Comparison of ENCODE assay signal across 9 mouse cellular contexts in the genomic region with DNA sequence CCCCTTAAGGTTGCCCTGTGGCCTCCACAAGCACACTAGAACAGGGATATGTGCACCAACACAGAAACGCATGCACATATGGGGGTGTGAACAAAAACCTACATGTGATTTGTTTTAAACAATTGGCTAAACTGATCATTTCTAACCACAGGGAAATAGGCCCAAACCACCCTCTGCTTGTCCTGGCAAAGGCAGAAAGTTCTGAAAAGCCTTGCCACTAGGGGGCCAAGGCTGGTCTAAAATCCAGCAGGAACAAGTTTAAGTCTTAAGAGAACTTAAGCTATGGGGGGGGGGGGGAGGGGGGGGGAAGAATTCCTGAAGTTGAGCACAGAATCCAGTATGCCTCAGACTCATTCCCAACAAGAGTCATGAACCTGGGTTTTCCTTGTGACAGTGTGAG. TPM values are rescaled to one million over a fixed set of nuclear protein-coding genes. Genes with fewer than 3 reads are reported as not detected.
A peak's percentile ranks its signal among the peaks of the same experiment; 100 is the strongest.
DNase-seq lines count a peak whose midpoint lies in the region; ATAC-seq and TF ChIP-seq lines count a peak whose summit lies in the region.
"Had no signal": no experiment of that assay in that cellular context is flagged by ENCODE, and none has a peak within 500 bp of the region (broad histone marks: within the 10 kb centered on the region; RNA-seq: fewer than 3 reads in every experiment).

No protein-coding gene starts in this region.

- no peaks in the 10 kb centered on the region for H3K36me3 ChIP-seq in kidney, embryonic 15.5 days
- no peaks in the 10 kb centered on the region for H3K36me3 ChIP-seq in CH12.LX (replicated peaks in 1 of 2; ENCODE audit: control insufficient read depth in 1 of 2, insufficient read depth in 1 of 2, low read length in 1 of 2)
- H3K36me3 ChIP-seq: embryonic facial prominence, embryonic 15.5 days; limb, embryonic 15.5 days had no signal

- no peak overlapping the region for H3K27ac ChIP-seq in kidney, embryonic 15.5 days
- no peak overlapping the region for H3K27ac ChIP-seq in CH12.LX (ENCODE audit: insufficient read depth, low read depth)
- H3K27ac ChIP-seq: embryonic facial prominence, embryonic 15.5 days; limb, embryonic 15.5 days had no signal

- DNase-seq in kidney, postnatal 10 days: peak; percentile 62
- DNase-seq in CH12.LX (ENCODE audit: extremely low read depth) (peak; percentile 49), ZHBTc4 (ENCODE audit: low read depth, low spot score) (peak; percentile 84)
- DNase-seq in lung, postnatal 10 days: peak; percentile 70
- DNase-seq in cerebellum, adult 9-10 months: no peak
- DNase-seq in gastrocnemius, adult 8-10 months (ENCODE audit: low spot score in 2 of 2): no peak

- no peak overlapping the region for H3K9ac ChIP-seq in kidney, embryonic 15.5 days
- no peak overlapping the region for H3K9ac ChIP-seq in CH12.LX (ENCODE audit: insufficient read depth, low read depth)
- H3K9ac ChIP-seq: embryonic facial prominence, embryonic 15.5 days; limb, embryonic 15.5 days had no signal

- in situ Hi-C loops in CH12.LX (cut with MboI; ENCODE audit: low pct_ligation_motif_present, low pct_unique_long_range_greater_than_20kb, low sequenced_read_pairs): no loop called here

- dilution Hi-C loops in CH12.LX (cut with MboI; ENCODE audit: extremely low pct_ligation_motif_present, extremely low pct_unique_long_range_greater_than_20kb, low sequenced_read_pairs): no loop called here

- 90% methylated on average over 1 of the region's 1 CpGs for WGBS in kidney, embryonic 15.5 days

- no peaks in the 10 kb centered on the region for H3K27me3 ChIP-seq in kidney, embryonic 15.5 days
- peaks cover 3% of the 10 kb centered on the region for H3K27me3 ChIP-seq in CH12.LX (replicated peaks)
- H3K27me3 ChIP-seq: embryonic facial prominence, embryonic 15.5 days; limb, embryonic 15.5 days had no signal

- H3K79me2 ChIP-seq in CH12.LX (replicated peaks; ENCODE audit: control insufficient read depth, extremely low read depth, insufficient read depth, poor library complexity, severe bottlenecking): no peaks in the 10 kb centered on the region

- no peak for ATAC-seq in kidney, embryonic 15.5 days (replicated peaks; ENCODE audit: low FRiP score)

- peak; percentile 34 to 62; a peak in 3 of 4 replicates for TF ChIP-seq CTCF in CH12.LX (conservative IDR thresholded peaks at IDR 0.05 in 1 of 2, IDR thresholded peaks at IDR 0.05 in 1 of 2; ENCODE audit: low read depth in 2 of 2, low read length in 2 of 2)

- H3K4me1 ChIP-seq in kidney, embryonic 15.5 days: no peaks in the 10 kb centered on the region
- H3K4me1 ChIP-seq in CH12.LX (ENCODE audit: control insufficient read depth in 1 of 2, insufficient read depth in 2 of 2): peaks cover 0 to 13% of the 10 kb centered on the region in 2 experiments; a peak in 2 of 4 replicates
- H3K4me1 ChIP-seq: embryonic facial prominence, embryonic 15.5 days; limb, embryonic 15.5 days had no signal

- no peak overlapping the region for H3K4me3 ChIP-seq in kidney, embryonic 15.5 days (replicated peaks)
- H3K4me3 ChIP-seq in CH12.LX (replicated peaks in 1 of 3; ENCODE audit: low read depth in 2 of 3, low read length in 2 of 3, poor library complexity in 1 of 3): no peak overlapping the region
- H3K4me3 ChIP-seq: embryonic facial prominence, embryonic 15.5 days; limb, embryonic 15.5 days had no signal

- H3K4me2 ChIP-seq in kidney, embryonic 15.5 days: no peak overlapping the region
- no peak overlapping the region for H3K4me2 ChIP-seq in CH12.LX (ENCODE audit: insufficient read depth, low read depth, poor library complexity, severe bottlenecking)
- H3K4me2 ChIP-seq: embryonic facial prominence, embryonic 15.5 days; limb, embryonic 15.5 days had no signal

- H3K9me3 ChIP-seq in kidney, embryonic 15.5 days (replicated peaks): no peaks in the 10 kb centered on the region
- H3K9me3 ChIP-seq in CH12.LX (replicated peaks; ENCODE audit: low read length): no peaks in the 10 kb centered on the region
- H3K9me3 ChIP-seq: embryonic facial prominence, embryonic 15.5 days; limb, embryonic 15.5 days had no signal

- no peak for TF ChIP-seq EP300 in CH12.LX (IDR thresholded peaks at IDR 0.05; ENCODE audit: low read length)

- peak; percentile 2 for TF ChIP-seq RAD21 in CH12.LX (IDR thresholded peaks at IDR 0.05; ENCODE audit: low read depth, low read length)

- no peak for TF ChIP-seq POLR2A in CH12.LX (IDR thresholded peaks at IDR 0.05; ENCODE audit: low read depth, low read length)

TF ChIP-seq in CH12.LX, 34 proteins besides CTCF, POLR2A, EP300 and RAD21:
- TF ChIP-seq TCF12 (IDR thresholded peaks at IDR 0.05; ENCODE audit: low read depth, low read length) (no peak), MAZ (IDR thresholded peaks at IDR 0.05; ENCODE audit: low read depth, low read length) (no peak), ETS1 (conservative IDR thresholded peaks at IDR 0.05; ENCODE audit: low read depth, low read length) (no peak), MAX (IDR thresholded peaks at IDR 0.05; ENCODE audit: low read length) (no peak), ELF1 (IDR thresholded peaks at IDR 0.05; ENCODE audit: low read depth, low read length) (no peak), HCFC1 (IDR thresholded peaks at IDR 0.05; ENCODE audit: low read depth, low read length) (no peak), USF1 (IDR thresholded peaks at IDR 0.05; ENCODE audit: low read depth, low read length) (no peak), SMC3 (IDR thresholded peaks at IDR 0.05; ENCODE audit: low read depth, low read length) (peak; percentile 30)

RNA-seq across cellular contexts. Expression of a gene that starts 8.2 kb away (rescaled TPM):
- 106 and 112 TPM in 2 replicates for polyA plus RNA-seq in kidney, embryonic 15.5 days (2015; fragmentation: Nextera tagmentation; extraction: Ambion mirVana)
- 28.9 and 37.8 TPM in 2 replicates for total RNA-seq in CH12.LX (2012; rRNA removed)
- total RNA-seq in CH12.LX (2014; rRNA removed): 79.7 and 85.9 TPM in 2 replicates
- 25.4 and 34.5 TPM in 2 replicates for polyA plus RNA-seq in CH12.LX (2012; ENCODE audit: insufficient read length, low read depth)
- 10 to 100 TPM; 49.1 to 54.1 (median 51.7) TPM for total RNA-seq in gastrocnemius, adult 8-10 months (2022)

Comparison
In these comparisons a context has a peak if more than half of its experiments do, and no peak if none do; other contexts are left out.
1. DNase-seq: peak in kidney, postnatal 10 days (single experiment), CH12.LX (single experiment), ZHBTc4 (single experiment) and lung, postnatal 10 days (single experiment); none in cerebellum, adult 9-10 months (single experiment) and gastrocnemius, adult 8-10 months (0 of 2).